Mouse (Mus musculus) fat pad, adult 2 months (tissue): Measurements from ENCODE around the gene Arhgef28.
"Not testable (repeated sequence)": the region's sequence is repeated elsewhere in the genome, so short reads cannot be mapped to it uniquely, and the experiment has no call there.

Source experiments
- DNase-seq: peaks from one replicate; pipeline ENCODE4 v3.0.0-alpha.2; 2011; ENCODE audit warnings: low read depth, low spot score; ENCODE audit errors: extremely low read depth

Gene Arhgef28

DNA sequence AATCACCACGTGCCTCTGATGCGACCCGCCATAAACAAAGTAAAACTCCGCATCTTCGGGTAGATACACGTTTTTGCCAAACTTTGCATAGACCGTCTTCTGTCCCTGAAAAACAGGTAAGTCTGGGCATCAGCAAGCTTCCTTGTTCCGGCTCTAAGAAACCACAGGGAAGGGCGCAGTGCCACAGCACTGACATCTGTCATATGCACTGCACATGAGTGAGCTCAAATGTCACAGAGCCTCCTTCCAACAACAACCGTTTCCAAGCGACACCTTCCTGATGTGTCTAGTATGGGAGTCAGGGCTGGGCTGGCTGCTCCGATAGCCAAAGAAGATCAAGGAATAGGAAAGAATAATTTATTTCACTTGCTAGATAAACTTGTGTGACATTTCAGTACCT, 129.0 kb downstream of the Arhgef28 start:
- DNase-seq = no peak

DNA sequence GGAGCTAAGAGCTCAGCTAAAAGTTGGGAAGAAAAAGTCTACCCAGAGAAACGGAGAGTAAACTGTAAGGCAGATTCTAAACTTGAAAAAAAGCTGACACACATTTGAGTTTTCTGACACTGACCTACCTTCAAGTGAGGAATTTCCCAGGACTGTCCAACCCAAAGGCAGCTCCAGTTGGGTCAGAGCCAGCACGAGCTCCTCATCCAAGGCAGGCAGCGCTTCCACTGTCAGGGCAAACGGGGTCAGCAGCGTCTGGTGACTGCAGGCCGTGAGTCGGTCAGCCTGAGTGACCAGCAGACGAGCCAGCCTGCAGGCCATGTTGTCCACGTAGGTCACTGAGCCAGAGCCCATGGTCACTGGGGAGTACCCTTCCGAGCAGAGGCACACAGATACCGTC, 131.4 kb downstream of the Arhgef28 start:
- DNase-seq = no peak

DNA sequence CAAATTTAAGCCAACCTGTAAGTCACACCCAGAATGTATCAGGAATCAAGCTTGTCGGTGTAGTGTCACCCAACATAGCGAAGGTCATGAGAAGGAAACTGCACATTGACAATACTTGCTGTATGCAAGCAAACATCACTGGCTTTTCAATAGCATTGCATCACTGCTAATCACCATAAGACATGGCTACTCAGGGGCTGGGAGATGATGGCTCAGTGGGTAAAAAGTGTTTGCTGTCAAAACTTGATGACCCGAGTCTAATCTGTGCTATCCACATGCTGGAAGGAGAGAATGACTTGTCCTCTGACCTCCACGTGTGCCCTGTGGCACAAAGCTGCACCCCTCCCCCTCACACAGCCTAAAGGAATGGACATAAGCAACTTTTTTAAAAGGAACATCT, 133.0 kb downstream of the Arhgef28 start:
- DNase-seq = no peak

DNA sequence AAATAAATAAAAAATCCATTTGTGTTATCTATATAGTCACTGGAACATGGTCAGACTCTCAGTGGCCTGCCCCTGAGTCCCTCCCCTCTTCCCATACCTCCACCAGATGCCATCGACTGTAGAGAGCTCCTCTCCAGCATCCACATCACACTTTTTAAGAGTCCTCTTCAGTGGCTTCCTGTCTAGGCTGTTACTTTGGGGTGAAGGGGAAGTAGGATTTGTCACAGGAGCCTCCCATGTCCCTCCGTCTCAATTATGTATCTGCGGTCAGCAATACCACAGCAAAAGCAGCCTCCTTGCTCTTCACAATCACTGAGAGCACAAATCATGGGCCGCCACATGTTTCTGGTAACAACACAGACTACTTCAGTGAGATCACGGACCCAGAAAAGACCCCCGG, 135.8 kb downstream of the Arhgef28 start:
- DNase-seq = no peak

DNA sequence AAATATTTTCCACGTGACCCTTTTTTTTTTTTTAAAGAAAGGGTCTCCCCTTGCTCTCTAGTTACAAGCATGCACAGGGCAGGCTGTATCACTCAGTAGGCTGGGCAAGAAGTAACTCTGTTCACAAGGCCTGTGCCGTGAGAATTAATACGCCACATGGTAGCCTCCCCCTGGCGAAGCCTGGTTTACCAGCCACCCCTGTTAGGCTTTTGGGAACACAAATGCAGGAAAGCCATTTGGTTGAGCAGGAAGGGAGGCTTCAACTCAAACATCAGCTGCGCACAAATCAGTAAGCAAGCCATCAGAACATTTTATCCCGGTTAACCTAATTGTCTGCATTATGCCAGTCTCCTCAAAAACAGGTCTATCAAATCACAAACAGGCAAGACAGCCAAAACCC, 136.6 kb downstream of the Arhgef28 start:
- DNase-seq = no peak

DNA sequence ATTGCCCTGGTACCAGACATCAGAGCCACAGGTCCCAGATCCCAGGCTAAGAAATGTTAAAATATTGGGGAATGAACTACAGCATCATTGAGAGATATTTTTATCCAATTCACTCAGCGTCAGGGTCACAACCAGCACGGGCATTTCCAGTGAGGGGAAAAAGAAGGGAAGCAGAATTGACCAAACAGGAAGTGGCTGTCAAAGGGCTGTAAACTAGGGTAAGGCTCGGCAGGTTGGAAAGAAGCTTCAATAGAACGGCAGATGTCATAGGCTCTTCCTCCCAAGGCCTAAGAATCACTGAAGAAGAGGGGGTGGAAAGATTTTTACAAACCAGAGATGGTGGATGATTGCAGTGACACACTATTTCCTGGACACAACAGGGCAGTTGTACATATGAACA, 143.4 kb downstream of the Arhgef28 start:
- no peak for DNase-seq

DNA sequence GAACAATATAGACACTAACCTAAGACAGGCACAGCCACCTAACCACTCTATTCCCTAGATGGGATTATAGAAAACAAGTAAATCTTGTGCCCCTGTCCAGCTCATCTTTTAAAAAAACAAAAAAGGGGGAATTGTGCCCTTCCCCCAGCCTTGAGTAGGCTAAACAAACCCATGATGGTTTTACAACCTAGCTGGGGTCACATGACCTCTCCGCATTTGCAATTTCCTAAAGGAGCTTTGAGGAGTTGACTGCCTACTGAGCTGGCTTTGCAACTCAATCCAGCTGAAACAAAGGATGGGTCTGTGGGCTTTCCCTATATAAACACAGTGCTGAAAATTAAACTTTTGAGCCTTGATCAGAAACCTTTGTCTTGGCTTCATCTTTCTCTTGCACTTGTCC, 146.1 kb downstream of the Arhgef28 start:
- not testable (repeated sequence) for DNase-seq

DNA sequence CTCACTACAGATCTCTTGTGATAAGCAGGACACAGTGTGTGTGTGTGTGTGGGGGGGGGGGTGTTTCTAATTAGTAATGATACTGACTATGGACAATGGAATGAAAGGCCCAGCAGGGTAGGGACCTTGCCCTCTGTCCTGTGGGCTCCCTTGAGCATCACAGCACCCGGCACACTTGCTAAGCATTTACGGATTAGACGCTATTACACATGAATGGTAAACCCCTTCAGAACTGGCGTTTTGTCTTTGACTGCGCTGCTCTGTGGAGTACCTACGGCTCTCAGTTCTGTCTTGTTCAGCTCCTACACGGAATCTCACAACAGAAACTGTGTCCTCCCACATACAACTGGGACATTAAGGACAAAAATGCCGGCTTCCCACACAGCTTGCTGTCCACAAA, 151.0 kb downstream of the Arhgef28 start:
- no peak for DNase-seq

DNA sequence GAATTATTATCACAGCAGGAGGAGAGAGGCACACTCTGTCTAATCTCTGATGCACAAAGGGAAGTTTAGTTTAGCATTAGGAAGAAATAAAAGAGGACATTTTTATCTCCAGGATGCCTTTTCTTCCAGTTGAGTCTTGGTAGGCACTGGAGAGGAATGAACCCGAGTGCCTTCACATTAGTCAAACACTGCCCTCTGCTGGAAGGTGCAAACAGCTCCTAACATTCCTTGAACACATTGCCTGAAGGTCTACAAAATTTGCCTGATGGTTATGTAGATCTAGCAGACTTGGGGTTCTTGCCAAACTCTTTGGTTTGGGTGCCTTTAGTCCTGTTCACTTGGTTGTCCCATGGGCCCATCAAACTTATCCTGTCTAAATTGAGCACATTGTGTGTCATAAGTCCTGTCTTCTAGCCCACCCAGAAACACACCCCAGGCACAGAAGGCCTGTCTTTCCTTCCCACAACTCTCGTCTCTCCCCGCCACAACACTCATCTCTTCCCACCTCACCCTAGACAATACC, 165.6 kb downstream of the Arhgef28 start:
- no peak for DNase-seq

DNA sequence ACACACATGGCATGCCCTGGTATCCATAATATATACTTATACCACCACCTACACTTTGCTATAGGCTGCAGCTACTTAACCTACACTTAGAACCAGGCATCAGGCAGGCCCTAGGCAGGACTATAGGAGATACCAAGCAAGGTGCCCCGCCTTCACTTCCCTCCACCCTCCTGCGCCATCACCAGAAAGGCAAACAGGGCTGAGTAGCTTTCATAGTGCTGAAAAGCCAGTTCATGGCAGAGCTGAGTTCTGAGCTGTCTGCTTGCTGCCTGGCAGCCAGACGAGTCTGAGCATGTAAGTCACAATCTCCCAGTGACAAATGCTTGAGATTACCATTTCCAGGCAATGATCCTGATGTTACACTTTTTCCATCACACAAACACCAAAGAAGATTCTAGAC, 167.5 kb downstream of the Arhgef28 start:
- no peak for DNase-seq

DNA sequence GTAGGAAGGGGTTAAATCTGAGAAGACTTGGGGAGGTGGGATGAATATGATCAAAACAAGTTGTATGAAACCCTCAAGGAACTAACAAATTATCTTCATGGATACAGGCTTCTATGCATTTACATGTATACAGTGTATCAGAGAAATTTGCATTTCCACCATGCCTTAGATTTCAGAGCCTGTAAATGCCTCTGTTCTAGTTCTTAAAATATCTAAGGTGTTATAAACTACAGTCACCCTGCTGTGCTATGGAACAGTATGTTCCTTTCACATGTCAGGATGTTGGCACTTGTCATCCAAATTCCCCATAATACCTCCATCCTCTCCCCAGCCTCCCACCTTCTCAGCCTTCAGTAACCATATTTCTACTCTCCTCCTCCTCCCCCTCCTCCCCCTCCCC, 168.5 kb downstream of the Arhgef28 start:
- DNase-seq = no peak

DNA sequence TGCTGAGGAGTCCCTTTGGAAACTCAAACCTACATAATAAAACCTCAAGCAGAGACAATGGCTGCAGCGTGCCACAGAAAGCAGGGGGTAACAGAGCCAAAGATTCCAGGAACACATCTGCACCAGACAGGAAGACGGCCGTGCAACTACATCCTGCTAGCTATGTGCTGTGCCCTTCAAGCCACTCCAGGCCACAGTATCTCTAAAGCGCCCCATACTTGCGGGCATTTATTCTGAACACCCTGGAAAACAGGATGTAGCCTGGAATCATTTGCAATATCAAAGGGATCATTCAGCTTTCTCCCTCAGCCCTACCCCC, 174.6 kb downstream of the Arhgef28 start:
- no peak for DNase-seq

DNA sequence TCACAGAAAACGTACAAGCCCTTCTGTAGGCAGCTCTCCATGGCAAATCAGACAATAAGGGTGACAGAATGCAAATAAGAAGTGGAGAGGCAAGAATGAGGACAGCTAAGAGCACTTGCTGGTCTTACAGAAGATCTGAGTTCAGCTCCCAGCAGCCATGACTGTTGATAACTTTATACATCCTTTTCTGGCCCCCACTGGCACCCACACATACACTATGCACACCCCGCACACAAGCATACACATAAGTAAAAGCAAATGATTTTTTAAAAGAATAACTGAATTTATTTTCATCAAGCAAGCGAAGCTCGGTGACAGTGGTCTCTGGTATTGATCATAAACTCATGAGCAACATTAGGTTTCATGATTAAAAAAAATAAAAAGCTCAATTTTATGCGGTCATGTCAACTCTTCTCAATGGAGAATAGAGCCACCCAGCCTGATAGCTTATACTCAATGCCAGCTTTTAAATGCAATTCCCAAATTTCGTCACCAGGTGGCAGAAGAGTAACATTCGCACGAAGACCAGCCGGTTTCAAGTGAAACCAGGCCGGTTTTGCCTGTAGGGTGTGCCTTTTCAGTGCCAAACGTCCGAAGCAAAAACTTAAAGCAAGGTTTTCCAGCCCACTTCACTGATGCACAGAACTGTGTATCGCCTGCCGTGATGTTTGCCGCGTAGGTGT, 175.1 kb downstream of the Arhgef28 start:
- no peak for DNase-seq

DNA sequence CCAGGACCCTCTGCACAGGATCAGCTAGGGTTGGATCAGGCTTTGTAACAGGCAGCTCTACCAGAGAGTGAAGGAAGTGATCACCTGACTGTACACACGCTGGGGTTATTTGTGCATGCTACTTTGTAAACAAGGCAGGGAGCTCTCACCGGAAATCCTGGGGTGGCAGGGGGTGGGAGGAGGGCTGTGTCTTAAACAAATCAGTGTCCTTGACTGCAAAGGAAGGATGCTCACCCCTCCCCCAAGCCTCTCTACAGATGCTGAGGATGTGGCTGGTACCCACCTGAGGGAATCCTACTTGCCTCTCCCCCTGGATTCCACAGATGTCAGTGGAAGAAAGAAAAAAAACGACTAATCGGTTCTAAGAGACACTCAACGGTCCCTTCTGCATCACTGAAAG, 176.2 kb downstream of the Arhgef28 start:
- DNase-seq = no peak

DNA sequence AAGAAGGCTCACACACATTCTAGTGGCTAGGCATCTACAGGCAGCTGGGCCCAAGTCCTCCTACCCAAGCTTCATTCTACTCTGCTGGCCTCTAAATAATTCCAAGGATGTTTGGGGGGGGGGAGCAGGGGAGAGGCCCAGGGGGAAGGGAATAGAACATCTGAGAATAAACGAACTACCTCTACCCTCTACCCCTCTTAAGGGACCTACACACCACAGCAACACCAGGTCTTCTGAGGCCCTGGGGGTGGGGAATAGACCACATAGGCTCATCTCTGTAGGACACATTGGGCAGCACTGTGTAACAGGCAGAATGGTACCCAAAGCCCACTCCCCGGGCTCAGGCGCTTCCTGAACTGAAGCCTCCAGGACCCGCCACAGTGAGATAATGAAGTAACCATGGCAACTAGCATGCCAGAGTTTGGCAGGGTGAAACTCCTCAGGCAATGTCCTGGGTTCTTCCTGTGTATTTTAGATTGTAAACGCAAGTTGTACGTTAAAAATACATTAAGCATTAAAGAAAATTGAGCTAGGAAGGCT, 177.5 kb downstream of the Arhgef28 start:
- DNase-seq = no peak

DNA sequence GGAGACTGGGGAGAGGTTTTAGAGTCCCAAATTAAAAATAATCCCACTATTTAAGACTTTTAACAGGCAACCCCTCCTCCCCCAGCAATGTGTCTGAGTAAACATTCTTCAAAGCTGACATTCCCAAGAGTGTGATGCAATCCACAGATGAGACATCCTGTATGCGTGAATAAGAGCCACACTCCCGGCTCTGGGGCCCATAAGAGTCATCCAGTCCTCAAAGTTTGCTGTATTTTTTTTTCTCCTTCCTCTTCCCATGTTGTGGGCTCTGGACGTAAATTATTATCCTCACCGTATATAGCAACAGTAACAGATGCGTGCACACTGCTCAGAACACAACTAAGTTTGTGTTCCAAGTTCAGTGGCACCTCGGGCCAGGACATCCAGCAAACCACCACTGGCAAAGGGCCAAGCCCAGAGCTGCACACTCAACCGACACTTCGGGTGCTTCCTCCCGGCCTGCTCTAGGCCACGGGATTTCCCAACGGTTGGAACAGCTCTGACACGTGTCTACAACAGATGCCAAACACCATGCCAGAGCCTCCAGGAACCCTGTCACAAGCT, 178.5 kb downstream of the Arhgef28 start:
- peak; percentile 19 for DNase-seq

DNA sequence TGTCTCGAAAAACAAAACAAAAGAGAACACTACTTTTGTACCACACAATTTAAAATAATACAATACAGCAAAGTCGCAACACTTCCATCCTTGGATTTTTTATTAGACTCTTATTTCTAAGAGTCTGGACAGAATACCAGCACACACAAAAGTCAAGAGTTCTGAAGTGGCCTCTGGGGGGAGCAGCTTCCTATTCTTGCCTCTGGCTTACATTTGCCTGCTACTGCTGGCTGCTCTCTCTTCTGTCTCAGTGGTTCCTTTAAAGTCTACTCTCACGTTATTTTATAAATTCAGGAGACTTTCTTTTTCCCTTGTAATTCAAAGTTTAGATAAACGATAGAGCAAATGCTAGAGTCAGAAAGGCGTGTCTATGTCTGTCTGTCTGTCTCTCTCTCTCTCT, 179.1 kb downstream of the Arhgef28 start:
- no peak for DNase-seq

DNA sequence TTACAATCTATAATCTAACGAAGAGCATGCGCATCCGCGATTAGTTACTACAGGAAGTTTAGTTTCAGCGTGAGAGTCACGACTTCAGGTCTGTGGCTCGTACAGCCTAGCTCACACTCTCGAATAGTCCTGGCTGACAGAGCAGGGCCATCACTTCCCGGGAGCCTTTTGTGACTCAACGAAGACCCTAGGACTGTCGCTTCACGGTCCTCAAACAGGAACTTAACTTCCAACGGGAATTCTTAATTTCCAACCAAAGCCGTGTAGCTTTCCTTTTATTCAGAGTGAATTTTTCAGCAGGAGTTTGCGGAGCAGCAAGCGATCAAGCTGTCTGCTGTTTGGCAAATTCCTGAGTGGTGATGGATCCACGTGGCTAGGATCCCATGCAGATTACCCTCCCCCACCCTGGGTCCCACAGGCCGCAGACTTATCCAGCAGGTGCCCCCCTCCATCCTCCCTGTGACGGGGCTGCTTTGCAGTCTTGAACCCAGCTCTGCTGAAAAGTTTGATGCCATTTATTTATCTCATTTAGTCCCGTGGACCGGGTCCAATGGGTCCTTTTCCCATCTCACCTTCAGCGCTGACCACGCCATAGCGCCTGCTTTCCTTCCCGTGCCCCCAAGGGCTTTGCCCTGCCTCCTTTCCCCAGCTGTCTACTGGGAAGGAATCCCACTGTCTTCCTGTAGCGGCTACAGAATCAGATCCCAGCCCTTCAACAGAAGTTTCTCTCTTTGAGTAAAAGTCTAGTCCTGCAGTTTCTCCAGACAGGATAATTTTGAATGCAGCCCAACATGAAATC, 180.3 kb downstream of the Arhgef28 start:
- DNase-seq = no peak

DNA sequence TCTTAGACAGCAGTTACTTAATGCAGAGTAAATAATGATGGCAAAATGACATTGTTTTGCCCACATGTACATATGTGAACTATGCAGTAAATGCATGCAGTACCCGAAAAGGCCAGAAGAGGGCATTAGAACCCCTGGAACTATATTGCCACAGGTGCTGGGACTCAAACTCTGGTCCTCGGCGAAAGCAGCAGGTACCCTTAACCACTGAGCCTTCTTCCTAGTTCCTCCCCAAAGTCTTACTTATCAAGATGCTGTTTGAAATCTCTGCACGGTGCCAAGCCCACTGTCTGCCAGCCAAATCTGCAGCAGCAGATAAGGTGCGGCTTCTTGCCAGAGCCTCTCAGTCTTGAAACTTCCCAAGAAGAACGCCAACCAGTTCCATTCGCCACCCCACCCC, 181.1 kb downstream of the Arhgef28 start:
- DNase-seq = no peak

DNA sequence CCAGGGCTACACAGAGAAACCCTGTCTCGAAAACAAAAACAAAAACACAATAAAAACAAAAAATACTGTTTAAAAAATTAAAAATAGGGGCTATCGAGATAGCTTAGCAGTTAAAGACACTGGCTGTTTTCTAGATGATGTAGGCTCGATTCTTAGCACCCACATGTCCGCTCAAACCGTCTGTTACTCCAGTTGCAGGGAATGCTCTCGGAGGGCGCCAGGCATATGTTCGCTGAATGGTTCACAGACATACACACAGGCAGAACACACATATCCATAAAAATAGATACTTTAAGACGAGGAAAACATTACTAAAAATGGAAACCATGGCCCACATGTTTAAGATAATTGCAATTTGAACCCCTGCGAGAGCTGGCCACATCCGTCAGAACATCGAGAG, 181.6 kb downstream of the Arhgef28 start:
- no peak for DNase-seq

DNA sequence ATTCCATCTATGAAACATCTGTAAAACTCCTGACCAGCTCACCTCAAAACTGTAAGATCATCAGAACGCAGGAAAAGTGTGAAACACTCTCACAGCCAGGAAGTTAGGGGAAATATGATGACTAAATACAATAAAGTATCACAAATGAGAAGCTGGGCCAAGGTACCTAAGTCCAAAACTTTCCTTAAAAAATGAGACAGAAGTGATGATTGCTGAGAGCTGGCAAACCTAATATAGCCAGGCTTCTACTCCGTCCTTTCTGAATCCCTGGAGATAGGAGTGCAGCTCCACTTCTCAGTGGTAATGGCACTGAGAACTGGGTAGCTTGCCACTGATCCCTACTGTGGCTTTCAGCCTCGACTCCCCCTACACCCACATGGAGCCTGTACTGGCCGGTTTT, 184.3 kb downstream of the Arhgef28 start:
- DNase-seq = no peak

DNA sequence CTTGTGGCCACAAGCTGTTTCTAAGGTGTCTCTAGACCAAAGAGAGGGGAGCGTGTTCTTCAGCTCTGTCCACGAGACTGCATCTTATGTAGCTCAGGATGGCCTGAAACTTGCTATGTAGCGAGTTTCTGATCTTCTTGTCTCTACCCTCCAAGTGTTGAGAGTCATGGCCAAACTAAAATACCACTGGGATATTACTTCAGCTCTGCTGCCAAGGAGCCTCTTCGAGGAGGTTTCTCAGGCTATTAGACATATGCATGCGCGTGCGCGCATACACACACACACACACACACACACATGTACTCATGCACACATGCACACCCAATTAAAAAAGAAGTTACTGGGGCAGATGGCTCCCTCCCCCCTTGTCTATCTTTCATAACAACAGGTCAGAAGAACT, 187.4 kb downstream of the Arhgef28 start:
- DNase-seq = not testable (repeated sequence)
